Mouse (Mus musculus) lung, adult 2 months (tissue): ENCODE measurements at regions not wholly inside any gene's neighbourhood (a gene's known extent, or its start where the extent isn't known, plus 50 kb on each side); places are given as distances from the start of the nearest gene placed in this dataset.

Experiments
- CTCF ChIP-seq: fragments of 200-500 bp; IDR thresholded peaks from 2 replicates; pipeline ENCODE4 v1.5.1; 2011; ENCODE audit warnings: mild to moderate bottlenecking, low read length, control low read depth; ENCODE audit not compliant: insufficient read depth
- POLR2A ChIP-seq: fragments of 200-500 bp; IDR thresholded peaks from 2 replicates; pipeline ENCODE4 v1.6.1; 2011; ENCODE audit warnings: low read depth, mild to moderate bottlenecking, control low read depth, low read length, borderline replicate concordance; ENCODE audit errors: extremely low read depth

- TF ChIP-seq POLR2A (no peak), CTCF (no peak)
These were observed 50.2 kb upstream of the Nox4 start for GRCm38 (mm10) chr7:87195647-87196046.
